Mouse (Mus musculus): ENCODE data around the gene Tomm40. TPM values are rescaled to one million over a fixed set of nuclear protein-coding genes. Genes with fewer than 3 reads are reported as not detected.
A peak's percentile ranks its signal among the peaks of the same experiment; 100 is the strongest.

Gene Tomm40
- polyA plus RNA-seq, 1 experiment from 2014 or later = 128 TPM

DNA sequence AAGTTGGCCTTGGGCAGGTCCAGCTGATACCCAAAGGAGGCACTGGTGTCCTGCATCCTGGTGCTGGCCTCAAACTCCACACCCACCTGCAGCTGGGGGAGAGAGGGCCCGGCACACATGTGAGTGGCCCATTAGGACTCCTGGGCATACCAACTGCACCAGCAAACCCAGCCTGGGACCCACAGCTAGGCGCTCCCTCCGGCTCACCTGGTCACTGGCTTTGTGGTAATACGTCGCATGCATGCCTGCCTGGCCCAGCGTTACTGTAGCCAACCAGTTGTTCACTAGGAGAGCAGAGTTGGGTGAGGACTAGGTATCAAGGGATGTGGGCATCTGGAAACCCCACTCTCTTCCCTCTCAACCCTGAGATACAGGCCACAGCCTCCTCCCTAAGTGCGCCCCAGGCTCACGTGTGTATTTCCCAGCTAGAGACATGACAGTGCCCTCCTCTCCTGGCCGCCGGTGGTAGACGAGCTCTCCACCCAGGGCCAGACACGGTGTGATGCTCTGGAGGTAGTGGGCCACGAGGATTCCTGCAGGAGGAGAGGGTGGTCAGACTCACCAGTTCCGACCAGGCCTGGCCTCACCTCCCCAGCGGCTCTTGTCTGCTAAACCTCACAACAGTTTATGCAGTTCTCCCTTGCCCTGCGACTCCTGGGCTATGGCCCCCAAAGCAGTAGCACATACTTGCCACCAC is 12.2 kb downstream of the Tomm40 start:
- H3K36me3 ChIP-seq = peaks cover 64% of the 10 kb centered on the region
- 86% methylated on average over 16 of the region's 16 CpGs for WGBS
- H3K9ac ChIP-seq = peak overlapping the region; percentile 7; the same call in 1 of the 2 replicates
- H3K4me2 ChIP-seq = no peak overlapping the region
- H3K9me3 ChIP-seq = no peaks in the 10 kb centered on the region
- H3K27me3 ChIP-seq (replicated peaks) = no peaks in the 10 kb centered on the region
- no peak overlapping the region for H3K27ac ChIP-seq (replicated peaks)
- peaks cover 41% of the 10 kb centered on the region for H3K4me1 ChIP-seq
- H3K4me3 ChIP-seq = no peak overlapping the region
- no peak for ATAC-seq (ENCODE audit: extremely low read depth, insufficient number of reproducible peaks, low FRiP score, low TSS enrichment)

DNA sequence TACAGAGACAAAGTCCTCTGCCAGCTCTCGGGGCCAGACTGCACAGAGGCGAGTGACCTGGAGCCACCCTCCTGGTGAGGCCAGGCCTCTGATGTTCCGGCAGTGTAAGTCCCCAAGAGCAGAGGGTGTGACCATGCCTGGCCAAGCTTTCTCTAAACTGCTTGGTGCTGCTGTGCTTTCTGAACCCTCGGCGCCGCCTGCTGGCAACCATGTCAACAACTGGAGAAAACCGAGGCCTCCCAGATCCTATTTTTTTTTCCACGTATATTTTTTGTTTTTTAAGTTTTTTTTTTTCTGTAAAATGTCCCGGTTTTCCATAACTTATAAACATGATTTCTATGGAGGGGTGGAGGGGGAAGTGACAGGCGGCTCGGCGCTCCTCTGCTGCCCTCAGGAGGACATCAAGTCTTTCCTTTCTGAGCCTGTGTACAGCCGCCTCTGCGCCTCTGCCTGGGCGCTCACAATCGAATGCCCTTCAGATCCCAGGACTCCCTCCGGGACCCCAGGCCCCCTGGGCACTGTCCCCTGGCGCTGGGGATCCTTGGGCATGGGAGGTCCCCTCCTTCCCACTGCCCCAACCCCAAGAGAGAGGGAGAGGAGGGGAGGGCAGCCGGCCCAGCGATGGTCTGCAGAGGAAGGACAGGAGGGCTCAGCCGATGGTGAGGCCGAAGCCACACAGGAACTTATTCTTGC is 14.0 kb downstream of the Tomm40 start:
- Histone ChIP-seq H3K4me3 (no peak overlapping the region), H3K4me2 (peak overlapping the region; percentile 35), H3K27ac (replicated peaks) (peak overlapping the region; percentile 69), H3K27me3 (replicated peaks) (no peaks in the 10 kb centered on the region), H3K9ac (peak overlapping the region; percentile 68), H3K4me1 (peaks cover 49% of the 10 kb centered on the region), H3K36me3 (peaks cover 59% of the 10 kb centered on the region), H3K9me3 (no peaks in the 10 kb centered on the region)
- no peak; the same call in 1 of the 2 replicates for ATAC-seq (ENCODE audit: extremely low read depth, insufficient number of reproducible peaks, low FRiP score, low TSS enrichment)
- WGBS = 27% methylated on average over 22 of the region's 22 CpGs

GRCm38 (mm10) chr7:19700299-19701068 is 14.8 kb downstream of the Tomm40 start:
- Histone ChIP-seq H3K9ac (peak overlapping the region; percentile 68; the same call in 1 of the 2 replicates), H3K4me3 (no peak overlapping the region), H3K36me3 (peaks cover 59% of the 10 kb centered on the region), H3K27ac (replicated peaks) (peak overlapping the region; percentile 69), H3K4me1 (peaks cover 54% of the 10 kb centered on the region), H3K9me3 (no peaks in the 10 kb centered on the region), H3K4me2 (peak overlapping the region; percentile 35), H3K27me3 (replicated peaks) (no peaks in the 10 kb centered on the region)
- 49% methylated on average over 12 of the region's 12 CpGs for WGBS
- ATAC-seq (ENCODE audit: extremely low read depth, insufficient number of reproducible peaks, low FRiP score, low TSS enrichment) = no peak; the same call in 1 of the 2 replicates

DNA sequence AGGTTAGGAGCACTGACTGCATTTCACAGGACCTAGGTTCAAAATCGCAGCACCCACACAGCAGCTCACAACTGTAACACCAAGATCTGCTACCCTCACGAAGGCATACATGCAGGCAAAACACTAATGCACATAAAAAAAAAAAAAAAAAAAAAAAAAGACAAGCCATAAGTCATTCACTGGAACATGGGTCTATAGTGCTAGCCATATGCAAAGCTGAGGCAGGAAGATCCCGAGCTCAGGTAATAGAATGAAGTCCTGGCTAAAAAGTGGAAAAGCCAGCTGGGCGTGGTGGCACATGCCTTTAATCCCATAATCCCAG is 15.4 kb downstream of the Tomm40 start:
- Histone ChIP-seq H3K27ac (replicated peaks) (peak overlapping the region; percentile 69), H3K4me2 (0 out of 2 replicates have a peak overlapping the region, but pooled peaks have one; percentile 75)

GRCm38 (mm10) chr7:19698907-19699826 is 16.1 kb downstream of the Tomm40 start, which contains the start of gene Apoe:
Apoe (minus strand) TSS chr7:19699188.
- Histone ChIP-seq H3K9ac (peak within 1 kb of the TSS; percentile 80), H3K4me3 (peak within 1 kb of the TSS; percentile 55), H3K4me1 (peaks cover 62% of the 10 kb centered on the region), H3K27ac (replicated peaks) (peak within 1 kb of the TSS; percentile 69), H3K4me2 (peak within 1 kb of the TSS; percentile 75), H3K9me3 (no peaks in the 10 kb centered on the region), H3K27me3 (replicated peaks) (no peaks in the 10 kb centered on the region), H3K36me3 (peaks cover 45% of the 10 kb centered on the region)
- peak; percentile 45; the same call in 1 of the 2 replicates for ATAC-seq (ENCODE audit: extremely low read depth, insufficient number of reproducible peaks, low FRiP score, low TSS enrichment)
- 2% methylated on average over 20 of the region's 20 CpGs for WGBS

More for the DNA sequence above, 15.4 kb downstream of the Tomm40 start:
- peaks cover 52% of the 10 kb centered on the region for H3K36me3 ChIP-seq
- H3K4me1 ChIP-seq = peaks cover 59% of the 10 kb centered on the region
- no peaks in the 10 kb centered on the region for H3K27me3 ChIP-seq (replicated peaks)
- peak overlapping the region; percentile 80 for H3K9ac ChIP-seq
- WGBS = 72% methylated on average over 4 of the region's 4 CpGs
- no peak for ATAC-seq (ENCODE audit: extremely low read depth, insufficient number of reproducible peaks, low FRiP score, low TSS enrichment)
- no peaks in the 10 kb centered on the region for H3K9me3 ChIP-seq
- H3K4me3 ChIP-seq = no peak overlapping the region

GRCm38 (mm10) chr7:19697949-19698906 is 17.0 kb downstream of the Tomm40 start:
- Histone ChIP-seq H3K27ac (replicated peaks) (peak overlapping the region; percentile 69), H3K4me2 (peak overlapping the region; percentile 75), H3K4me1 (peaks cover 71% of the 10 kb centered on the region), H3K9me3 (no peaks in the 10 kb centered on the region), H3K36me3 (peaks cover 36% of the 10 kb centered on the region), H3K9ac (peak overlapping the region; percentile 80), H3K27me3 (replicated peaks) (no peaks in the 10 kb centered on the region), H3K4me3 (peak overlapping the region; percentile 55)
- ATAC-seq (ENCODE audit: extremely low read depth, insufficient number of reproducible peaks, low FRiP score, low TSS enrichment) = no peak
- 2% methylated on average over 28 of the region's 28 CpGs for WGBS

GRCm38 (mm10) chr7:19696336-19696873 is 18.8 kb downstream of the Tomm40 start:
- Histone ChIP-seq H3K9me3 (no peaks in the 10 kb centered on the region), H3K36me3 (peaks cover 18% of the 10 kb centered on the region), H3K27ac (replicated peaks) (peak overlapping the region; percentile 92), H3K4me1 (peaks cover 84% of the 10 kb centered on the region), H3K9ac (no peak overlapping the region), H3K27me3 (replicated peaks) (no peaks in the 10 kb centered on the region), H3K4me3 (peak overlapping the region; percentile 55; the same call in 1 of the 2 replicates), H3K4me2 (peak overlapping the region; percentile 75; the same call in 1 of the 2 replicates)
- no peak for ATAC-seq (ENCODE audit: extremely low read depth, insufficient number of reproducible peaks, low FRiP score, low TSS enrichment)
- 86% methylated on average over 34 of the region's 34 CpGs for WGBS

DNA sequence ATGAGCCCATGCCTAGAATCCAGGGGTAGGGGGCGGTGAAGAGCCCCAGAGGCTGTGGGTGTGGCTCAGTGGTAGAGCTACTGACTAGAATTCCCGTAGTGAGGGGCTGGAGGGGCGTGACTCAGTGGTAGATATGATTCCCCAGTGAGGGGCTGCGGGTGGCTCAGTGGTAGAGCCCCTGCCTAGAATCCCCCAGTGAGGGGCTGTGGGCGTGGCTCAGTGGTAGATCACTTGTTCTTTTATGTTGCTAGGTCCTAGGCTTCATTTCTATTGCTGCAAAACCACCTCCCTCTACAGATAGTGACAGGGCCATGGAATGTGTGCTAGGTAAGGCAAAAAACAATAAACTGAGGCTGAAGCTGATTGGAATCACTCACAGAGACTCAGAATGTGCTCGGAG is 19.4 kb downstream of the Tomm40 start:
- no peak for ATAC-seq (ENCODE audit: extremely low read depth, insufficient number of reproducible peaks, low FRiP score, low TSS enrichment)
- WGBS = 68% methylated on average over 6 of the region's 6 CpGs
- Histone ChIP-seq H3K27me3 (replicated peaks) (no peaks in the 10 kb centered on the region), H3K9ac (no peak overlapping the region), H3K9me3 (no peaks in the 10 kb centered on the region), H3K4me2 (no peak overlapping the region), H3K4me3 (no peak overlapping the region), H3K36me3 (peaks cover 17% of the 10 kb centered on the region), H3K27ac (replicated peaks) (peak overlapping the region; percentile 92), H3K4me1 (peaks cover 81% of the 10 kb centered on the region)

DNA sequence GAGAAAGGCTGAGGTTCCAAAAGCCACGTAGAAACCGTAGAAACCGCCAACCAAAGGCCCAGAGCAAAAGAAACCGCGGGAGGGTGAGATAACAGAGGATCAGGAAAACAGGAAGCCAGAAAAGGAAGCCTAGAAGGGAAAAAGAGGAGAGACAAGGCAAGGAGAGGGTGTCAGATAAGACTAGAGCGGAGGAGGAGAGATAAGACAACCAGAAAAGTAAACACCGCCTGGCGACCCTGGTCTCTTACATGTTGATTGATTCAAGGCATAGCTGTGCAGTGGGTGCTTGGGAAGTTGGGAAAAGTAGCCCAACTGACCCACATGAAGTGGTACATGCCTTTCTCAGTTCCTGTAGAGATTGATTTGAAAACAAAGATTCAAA is 20.0 kb downstream of the Tomm40 start:
- Histone ChIP-seq H3K9me3 (no peaks in the 10 kb centered on the region), H3K4me1 (peaks cover 74% of the 10 kb centered on the region), H3K4me2 (peak overlapping the region; percentile 20; the same call in 1 of the 2 replicates), H3K9ac (peak overlapping the region; percentile 68; the same call in 1 of the 2 replicates), H3K27me3 (replicated peaks) (no peaks in the 10 kb centered on the region), H3K4me3 (no peak overlapping the region), H3K27ac (replicated peaks) (peak overlapping the region; percentile 92), H3K36me3 (peaks cover 17% of the 10 kb centered on the region)
- 11% methylated on average over 8 of the region's 8 CpGs for WGBS
- peak; percentile 32; the same call in 1 of the 2 replicates for ATAC-seq (ENCODE audit: extremely low read depth, insufficient number of reproducible peaks, low FRiP score, low TSS enrichment)

Measured in heart, embryonic 13.5 days (tissue).